7 mouse cellular contexts compared by ENCODE assay signal in genomic region chr4:27965046-27965681, GRCm38 (mm10).
DNase-seq lines count a peak whose midpoint lies in the region; ATAC-seq and TF ChIP-seq lines count a peak whose summit lies in the region.

No protein-coding gene starts in this region.

- TF ChIP-seq CTCF in kidney, adult 2 months (conservative IDR thresholded peaks at IDR 0.05; ENCODE audit: insufficient read depth, insufficient read length, low read depth, low read length) = no peak; the same call in 1 of the 2 replicates
- peak; percentile 58 for TF ChIP-seq CTCF in cortical plate, adult 2 months (IDR thresholded peaks at IDR 0.05; ENCODE audit: extremely low read depth, insufficient read depth, low read length)

- WGBS in kidney, adult 2 months = 33% methylated on average over 7 of the region's 7 CpGs
- WGBS in hindbrain, embryonic 15.5 days = 25% methylated on average over 7 of the region's 7 CpGs

- H3K27ac ChIP-seq in kidney, adult 2 months (ENCODE audit: insufficient read depth, low read depth, low read length) = no peak overlapping the region
- no peak overlapping the region for H3K27ac ChIP-seq in cortical plate, adult 2 months (ENCODE audit: insufficient read depth, low read length)
- no peak overlapping the region for H3K27ac ChIP-seq in hindbrain, embryonic 15.5 days (replicated peaks)

- no peak overlapping the region for H3K4me3 ChIP-seq in kidney, adult 2 months (ENCODE audit: insufficient read depth, low read depth, low read length)
- H3K4me3 ChIP-seq in cortical plate, adult 2 months (ENCODE audit: insufficient read depth, low read length) = no peak overlapping the region
- no peak overlapping the region for H3K4me3 ChIP-seq in hindbrain, embryonic 15.5 days

- H3K4me1 ChIP-seq in kidney, adult 2 months (ENCODE audit: control insufficient read depth, insufficient read depth, low read length) = no peaks in the 10 kb centered on the region
- H3K4me1 ChIP-seq in cortical plate, adult 2 months (ENCODE audit: control insufficient read depth, insufficient read depth, low read length) = no peaks in the 10 kb centered on the region
- H3K4me1 ChIP-seq in hindbrain, embryonic 15.5 days (replicated peaks) = no peaks in the 10 kb centered on the region; the same call in 1 of the 2 replicates

- H3K4me2 ChIP-seq in hindbrain, embryonic 15.5 days = peak overlapping the region; percentile 29; the same call in 1 of the 2 replicates

- no peak overlapping the region for H3K9ac ChIP-seq in hindbrain, embryonic 15.5 days

- peak; percentile 8 for DNase-seq in kidney, adult 2 months
- no peak for DNase-seq in kidney, adult 18-20 months
- DNase-seq in retina, embryonic 14.5 days (ENCODE audit: low spot score) = peak; percentile 65
- no peak for DNase-seq in cerebellum, adult 11 months
- no peak for DNase-seq in urinary bladder, postnatal 10 days (ENCODE audit: low spot score)

- H3K36me3 ChIP-seq in kidney, adult 2 months (ENCODE audit: control insufficient read depth, insufficient read depth, low read length) = no peaks in the 10 kb centered on the region
- H3K36me3 ChIP-seq in hindbrain, embryonic 15.5 days = no peaks in the 10 kb centered on the region

- ATAC-seq in hindbrain, embryonic 15.5 days (ENCODE audit: low FRiP score, low read depth) = no peak

- H3K9me3 ChIP-seq in hindbrain, embryonic 15.5 days = no peaks in the 10 kb centered on the region

- TF ChIP-seq POLR2A in kidney, adult 2 months (IDR thresholded peaks at IDR 0.05; ENCODE audit: low read depth, low read length) = no peak
- no peak for TF ChIP-seq POLR2A in cortical plate, adult 2 months (IDR thresholded peaks at IDR 0.05; ENCODE audit: extremely low read depth, insufficient read depth, low read length)

- no peaks in the 10 kb centered on the region for H3K27me3 ChIP-seq in kidney, adult 2 months (replicated peaks; ENCODE audit: control insufficient read depth, insufficient read depth, low read length)
- no peaks in the 10 kb centered on the region for H3K27me3 ChIP-seq in hindbrain, embryonic 15.5 days

Comparison
In these comparisons a context has a peak if more than half of its experiments do, and no peak if none do; other contexts are left out.
1. DNase-seq: peak in kidney, adult 2 months (single experiment) and retina, embryonic 14.5 days (single experiment); none in kidney, adult 18-20 months (single experiment), cerebellum, adult 11 months (single experiment) and urinary bladder, postnatal 10 days (single experiment).